19 mouse cellular contexts compared by ENCODE assay signal in the genomic region with DNA sequence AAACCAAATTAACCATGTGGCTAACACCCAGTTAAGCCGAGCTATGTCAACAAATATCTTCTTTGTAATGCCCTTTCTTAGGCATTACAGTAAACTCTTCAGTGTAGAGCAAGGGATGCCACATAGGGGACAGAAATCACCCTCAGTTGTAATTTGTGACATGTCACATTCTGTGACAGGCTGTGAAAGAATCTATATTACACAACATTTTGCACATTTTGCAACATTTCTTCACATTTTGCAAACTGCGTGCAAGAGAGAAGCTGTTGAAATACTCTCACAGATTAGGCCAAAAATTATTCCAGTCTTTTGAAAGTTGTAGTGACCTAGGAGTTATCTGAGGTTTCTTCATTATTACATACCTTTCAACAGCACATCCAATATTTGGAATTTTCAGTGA. TPM values are rescaled to one million over a fixed set of nuclear protein-coding genes. Genes with fewer than 3 reads are reported as not detected.
DNase-seq lines count a peak whose midpoint lies in the region; ATAC-seq and TF ChIP-seq lines count a peak whose summit lies in the region.
"Had no signal": no experiment of that assay in that cellular context is flagged by ENCODE, and none has a peak within 500 bp of the region (broad histone marks: within the 10 kb centered on the region; RNA-seq: fewer than 3 reads in every experiment).

No protein-coding gene starts in this region.

- no peak for ATAC-seq in lung, postnatal 0 days
- ATAC-seq in granulocyte monocyte progenitor cell, adult 5-6 weeks (replicated peaks; ENCODE audit: poor library complexity, severe bottlenecking) = peak; percentile 97
- peak; percentile 88 for ATAC-seq in neutrophil, adult 5-6 weeks (ENCODE audit: extremely low read depth, insufficient number of reproducible peaks, low FRiP score, poor library complexity, severe bottlenecking)
- ATAC-seq: forebrain, embryonic 16.5 days; intestine, embryonic 15.5 days had no signal

- H3K4me3 ChIP-seq in lung, postnatal 0 days (ENCODE audit: low read depth, low read length) = no peak overlapping the region
- H3K4me3 ChIP-seq: embryonic facial prominence, embryonic 12.5 days; heart, embryonic 13.5 days; intestine, embryonic 15.5 days had no signal

- no peaks in the 10 kb centered on the region for H3K36me3 ChIP-seq in lung, postnatal 0 days (ENCODE audit: insufficient read depth, low read length)
- H3K36me3 ChIP-seq: embryonic facial prominence, embryonic 12.5 days; heart, embryonic 13.5 days; intestine, embryonic 15.5 days had no signal

- H3K9ac ChIP-seq in lung, postnatal 0 days (replicated peaks; ENCODE audit: low read depth) = no peak overlapping the region
- H3K9ac ChIP-seq: embryonic facial prominence, embryonic 12.5 days; heart, embryonic 13.5 days; hindbrain, embryonic 14.5 days; intestine, embryonic 15.5 days had no signal

- H3K27ac ChIP-seq in lung, postnatal 0 days (ENCODE audit: low read length) = no peak overlapping the region
- H3K27ac ChIP-seq: embryonic facial prominence, embryonic 12.5 days; heart, embryonic 13.5 days; hindbrain, embryonic 14.5 days; intestine, embryonic 15.5 days had no signal

- H3K27me3 ChIP-seq in lung, postnatal 0 days (replicated peaks; ENCODE audit: insufficient read depth, low read length) = no peaks in the 10 kb centered on the region
- H3K27me3 ChIP-seq: embryonic facial prominence, embryonic 12.5 days; heart, embryonic 13.5 days; intestine, embryonic 15.5 days had no signal

- WGBS in lung, postnatal 0 days = 68% methylated on average over 2 of the region's 2 CpGs

- H3K9me3 ChIP-seq in lung, postnatal 0 days (ENCODE audit: low read length) = no peaks in the 10 kb centered on the region
- H3K9me3 ChIP-seq: embryonic facial prominence, embryonic 12.5 days; heart, embryonic 13.5 days; intestine, embryonic 15.5 days had no signal

- H3K4me1 ChIP-seq in lung, postnatal 0 days (ENCODE audit: insufficient read depth, low read depth, low read length) = no peaks in the 10 kb centered on the region
- H3K4me1 ChIP-seq: embryonic facial prominence, embryonic 12.5 days; heart, embryonic 13.5 days; intestine, embryonic 15.5 days had no signal

- no peak overlapping the region for H3K4me2 ChIP-seq in lung, postnatal 0 days (replicated peaks; ENCODE audit: low read depth, low read length)
- H3K4me2 ChIP-seq: embryonic facial prominence, embryonic 12.5 days; heart, embryonic 13.5 days; hindbrain, embryonic 14.5 days; intestine, embryonic 15.5 days had no signal

- TF ChIP-seq CTCF in lung, postnatal 0 days (IDR thresholded peaks at IDR 0.05) = no peak

- peak; percentile 2 for DNase-seq in adrenal gland, postnatal 10 days
- no peak for DNase-seq in adrenal gland, postnatal 25 days
- DNase-seq in lung, postnatal 0 days (ENCODE audit: low spot score) = peak; percentile 25
- DNase-seq in lung, adult 18-20 months = no peak
- DNase-seq in spleen, postnatal 4 days (ENCODE audit: low spot score in 2 of 2) = no peak
- no peak for DNase-seq in thymus, postnatal 14 days
- DNase-seq: cerebellum, adult 11 months; cerebellum, adult 8-10 months; cerebellum, postnatal 14 days; gastrocnemius, postnatal 10 days; heart, postnatal 4 days had no signal

- TF ChIP-seq EP300 in lung, postnatal 0 days (IDR thresholded peaks at IDR 0.05) = no peak

RNA-seq across cellular contexts. Expression of a gene that starts 3.8 kb away (rescaled TPM):
- 1 to 10 TPM; 4.2 to 7.3 TPM for total RNA-seq in adrenal gland, postnatal 10 days (2021)
- total RNA-seq in adrenal gland, postnatal 25 days (2021) = 5.3 and 7.1 TPM in 2 replicates
- polyA plus RNA-seq in lung, postnatal 0 days (2015; fragmentation: Nextera tagmentation; extraction: Ambion mirVana) = not detected in 2 replicates
- total RNA-seq in granulocyte monocyte progenitor cell, adult 5-6 weeks (2014; fragmentation: Nextera tagmentation) = not detected in 2 replicates
- total RNA-seq in granulocyte monocyte progenitor cell, adult 5-6 weeks (2017) = 0.82 and 1.2 TPM in 2 replicates
- total RNA-seq in neutrophil, adult 5-6 weeks (2017) = 1.4 and 3.3 TPM in 2 replicates
- polyA plus RNA-seq: forebrain, embryonic 16.5 days; heart, embryonic 13.5 days; heart, postnatal 0 days; hindbrain, embryonic 14.5 days had no signal

Comparison
In these comparisons a context has a peak if more than half of its experiments do, and no peak if none do; other contexts are left out.
1. DNase-seq: peak in adrenal gland, postnatal 10 days (single experiment) and lung, postnatal 0 days (single experiment); none in adrenal gland, postnatal 25 days (single experiment), lung, adult 18-20 months (0 of 2), spleen, postnatal 4 days (0 of 2) and thymus, postnatal 14 days (single experiment).